Mouse (Mus musculus): Measurements from ENCODE around the gene Zfp711. TPM values are rescaled to one million over a fixed set of nuclear protein-coding genes. Genes with fewer than 3 reads are reported as not detected.

Gene Zfp711
- polyA plus RNA-seq (2017; shearing (Covaris generic)) = not detected

GRCm38 (mm10) chrX:112600511-112601305 is at the start of gene Zfp711:
Zfp711 (plus strand) TSS chrX:112600526.

Other genes with a start within 250 kb of the Zfp711 start
- not detected for gene Satl1, start 193.7 kb upstream of the Zfp711 start, polyA plus RNA-seq (2017; shearing (Covaris generic))
- not detected for gene 2010106E10Rik, start 105.3 kb upstream of the Zfp711 start, polyA plus RNA-seq (2017; shearing (Covaris generic))
- not detected for gene Pof1b, start 98.1 kb downstream of the Zfp711 start, polyA plus RNA-seq (2017; shearing (Covaris generic))

Data from inflammation-experienced regulatory T-cells, adult 16 weeks (primary cell).